Mouse (Mus musculus) lung, adult 2 months (tissue): ENCODE data around the gene Liph. TPM values are rescaled to one million over a fixed set of nuclear protein-coding genes. Genes with fewer than 3 reads are reported as not detected.

Experiments
- DNase-seq: peaks from one replicate; pipeline ENCODE4 v3.0.0; 2022
- H3K4me1 ChIP-seq: fragments of 200-500 bp; 2 replicates; pipeline ENCODE4 v1.6.1; 2011; ENCODE audit warnings: low read length; ENCODE audit not compliant: control insufficient read depth, insufficient read depth
- H3K4me3 ChIP-seq: fragments of 200-500 bp; replicated peaks from 2 replicates; pipeline ENCODE3; 2011; ENCODE audit warnings: low read depth, mild to moderate bottlenecking, control low read depth, low read length; ENCODE audit errors: extremely low read depth
- CTCF ChIP-seq: fragments of 200-500 bp; IDR thresholded peaks from 2 replicates; pipeline ENCODE4 v1.5.1; 2011; ENCODE audit warnings: mild to moderate bottlenecking, low read length, control low read depth; ENCODE audit not compliant: insufficient read depth
- POLR2A ChIP-seq: fragments of 200-500 bp; IDR thresholded peaks from 2 replicates; pipeline ENCODE4 v1.6.1; 2011; ENCODE audit warnings: low read depth, mild to moderate bottlenecking, control low read depth, low read length, borderline replicate concordance; ENCODE audit errors: extremely low read depth
- WGBS: fragments of 180-500 bp; shearing (Covaris S2); methylation state at CpG from one replicate; pipeline ENCODE4 v1.1.7; 2018; 5-methylcytosine and 5-hydroxymethylcytosine counted together
- polyA plus RNA-seq: library from polyadenylated mRNA; depleted of rRNA; stranded (reverse); fragments of >200 nt; gene quantifications from 2 replicates; pipeline ENCODE4 v1.2.3, GENCODE M21; 2012; rRNA removed

Gene Liph
- polyA plus RNA-seq = 16.5 and 23.6 TPM in 2 replicates

- peak; percentile 67 for DNase-seq
- peak within 1 kb of the TSS; percentile 55 for H3K4me3 ChIP-seq
- TF ChIP-seq POLR2A (peak; percentile 53; the same call in 1 of the 2 replicates), CTCF (no peak)
- H3K4me1 ChIP-seq = peaks cover 6% of the 10 kb centered on the region
- WGBS = 7% methylated on average over 16 of the region's 16 CpGs
These were observed at the start of gene Liph for GRCm38 (mm10) chr16:21995304-21995703. TSS of gene Liph (minus strand) at chr16:21995663.

DNA sequence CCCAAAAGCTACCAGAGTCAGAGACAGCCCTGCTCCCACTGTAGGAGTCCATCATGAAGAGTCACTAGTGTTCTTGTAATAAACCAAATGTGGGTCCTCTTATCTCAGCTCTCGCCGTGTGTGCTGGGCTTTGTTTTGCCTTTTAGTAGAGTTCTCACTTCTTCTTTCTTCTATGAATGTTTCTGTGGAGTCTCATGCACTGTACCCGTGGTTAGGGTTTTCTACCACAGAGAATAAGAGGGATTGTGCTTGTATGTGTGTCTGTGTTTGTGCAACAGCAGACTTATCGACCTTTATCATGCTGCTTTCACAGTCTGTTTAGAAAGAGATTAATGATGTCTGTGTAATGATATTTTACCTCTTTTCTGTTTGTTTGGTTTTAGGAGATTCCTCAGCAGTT is 48.4 kb upstream of the Liph start:
- no peaks in the 10 kb centered on the region for H3K4me1 ChIP-seq
- no peak overlapping the region for H3K4me3 ChIP-seq
- TF ChIP-seq CTCF (no peak), POLR2A (no peak)
- DNase-seq = no peak
- WGBS = 70% methylated on average over 4 of the region's 4 CpGs

DNA sequence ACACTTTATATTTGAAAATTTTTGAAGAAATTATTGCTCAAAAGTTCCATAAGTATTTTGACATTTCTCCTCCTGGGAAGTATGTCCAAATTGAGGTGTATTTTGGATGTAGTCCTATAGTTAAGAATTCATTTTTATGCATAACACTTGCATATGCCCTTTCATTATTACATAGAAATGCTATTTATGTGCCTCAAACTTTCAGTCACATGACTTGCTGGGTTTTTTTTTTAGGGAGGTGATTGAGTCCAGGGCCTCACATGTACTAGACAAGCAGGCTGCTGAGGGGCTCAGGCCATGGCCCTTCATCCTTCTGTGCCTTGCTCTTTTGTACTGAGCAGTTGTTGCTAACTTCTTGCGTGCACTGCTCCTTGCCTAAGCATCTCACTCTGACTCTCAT is 44.5 kb upstream of the Liph start:
- Histone ChIP-seq H3K4me1 (no peaks in the 10 kb centered on the region), H3K4me3 (no peak overlapping the region)
- DNase-seq = no peak
- WGBS = 98% methylated on average over 1 of the region's 1 CpGs
- TF ChIP-seq CTCF (no peak), POLR2A (no peak)

DNA sequence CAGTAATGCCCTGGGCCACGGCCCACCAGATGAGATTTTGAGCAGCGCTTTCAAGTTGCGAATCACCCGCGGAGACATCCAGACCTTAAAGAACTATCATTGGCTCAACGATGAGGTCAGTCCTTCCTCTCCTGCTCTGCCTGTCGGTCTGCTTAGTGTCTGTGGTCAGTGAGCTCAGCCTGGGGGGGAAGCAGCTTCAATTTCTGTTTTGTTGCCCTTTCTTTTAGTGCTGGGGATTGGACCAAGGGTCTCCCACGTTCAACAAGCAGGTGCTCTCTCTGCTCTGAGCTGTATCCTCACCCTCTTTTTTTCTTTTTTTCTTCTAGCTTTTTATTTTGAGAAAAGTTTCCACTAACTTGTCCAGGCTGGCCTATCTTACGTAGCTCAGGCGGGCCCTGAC is 43.1 kb upstream of the Liph start:
- DNase-seq = no peak
- Histone ChIP-seq H3K4me1 (no peaks in the 10 kb centered on the region), H3K4me3 (no peak overlapping the region)
- TF ChIP-seq POLR2A = no peak
- no peak for TF ChIP-seq CTCF
- WGBS = 91% methylated on average over 10 of the region's 10 CpGs

DNA sequence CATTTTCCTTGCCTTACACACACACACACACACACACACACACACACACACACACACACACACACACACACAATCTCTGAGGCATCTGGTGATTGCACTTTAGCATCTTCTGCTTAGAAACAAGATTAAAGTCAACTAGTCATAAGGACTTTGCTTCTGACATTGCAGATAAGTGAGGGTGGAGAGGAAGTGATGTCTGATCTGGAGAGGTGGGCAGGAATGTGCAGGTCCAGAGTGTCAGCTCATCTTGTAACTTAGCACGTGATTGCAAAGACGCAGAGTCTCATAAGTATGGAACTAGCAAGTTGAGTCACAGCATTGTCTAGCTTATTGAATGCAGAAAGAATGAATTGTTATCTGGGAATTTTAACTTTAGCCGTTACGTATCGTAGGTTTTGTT is 32.0 kb upstream of the Liph start:
- TF ChIP-seq CTCF (no peak), POLR2A (no peak)
- 92% methylated on average over 5 of the region's 5 CpGs for WGBS
- H3K4me1 ChIP-seq = no peaks in the 10 kb centered on the region
- DNase-seq = no peak
- H3K4me3 ChIP-seq = no peak overlapping the region

DNA sequence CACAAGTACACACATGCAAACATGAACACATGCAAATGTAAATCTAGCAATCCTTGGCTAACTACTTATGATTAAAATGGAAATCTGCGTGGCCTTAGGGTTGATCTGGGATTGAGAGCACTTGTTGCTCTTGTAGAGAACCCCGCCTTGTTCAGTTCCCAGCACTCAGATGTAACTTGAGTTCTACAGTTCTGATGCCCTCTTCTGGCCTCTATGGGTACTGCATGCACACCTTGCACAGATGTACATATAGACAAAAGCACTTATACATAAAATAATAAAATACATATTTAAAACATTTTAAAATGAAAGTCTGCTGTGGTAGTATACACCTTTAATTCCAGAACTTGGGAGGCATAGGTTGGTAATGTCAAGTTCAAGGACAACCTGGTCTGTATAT is 26.7 kb upstream of the Liph start:
- H3K4me1 ChIP-seq = no peaks in the 10 kb centered on the region
- no peak for DNase-seq
- H3K4me3 ChIP-seq = no peak overlapping the region
- no peak for TF ChIP-seq CTCF
- TF ChIP-seq POLR2A = no peak
- 96% methylated on average over 2 of the region's 2 CpGs for WGBS

GRCm38 (mm10) chr16:22015569-22015968 is 20.1 kb upstream of the Liph start:
- no peak for DNase-seq

GRCm38 (mm10) chr16:22009596-22009995 is 14.1 kb upstream of the Liph start:
- peaks cover 5% of the 10 kb centered on the region for H3K4me1 ChIP-seq
- TF ChIP-seq CTCF = no peak
- TF ChIP-seq POLR2A = no peak
- DNase-seq = no peak
- peak overlapping the region; percentile 79 for H3K4me3 ChIP-seq
- under 1% methylated on average over 51 of the region's 51 CpGs for WGBS

More at GRCm38 (mm10) chr16:22015569-22015968, 20.1 kb upstream of the Liph start:
- Histone ChIP-seq H3K4me3 (no peak overlapping the region), H3K4me1 (peaks cover 2% of the 10 kb centered on the region; the same call in 1 of the 2 replicates)
- WGBS = 87% methylated on average over 1 of the region's 1 CpGs
- no peak for TF ChIP-seq CTCF
- no peak for TF ChIP-seq POLR2A

DNA sequence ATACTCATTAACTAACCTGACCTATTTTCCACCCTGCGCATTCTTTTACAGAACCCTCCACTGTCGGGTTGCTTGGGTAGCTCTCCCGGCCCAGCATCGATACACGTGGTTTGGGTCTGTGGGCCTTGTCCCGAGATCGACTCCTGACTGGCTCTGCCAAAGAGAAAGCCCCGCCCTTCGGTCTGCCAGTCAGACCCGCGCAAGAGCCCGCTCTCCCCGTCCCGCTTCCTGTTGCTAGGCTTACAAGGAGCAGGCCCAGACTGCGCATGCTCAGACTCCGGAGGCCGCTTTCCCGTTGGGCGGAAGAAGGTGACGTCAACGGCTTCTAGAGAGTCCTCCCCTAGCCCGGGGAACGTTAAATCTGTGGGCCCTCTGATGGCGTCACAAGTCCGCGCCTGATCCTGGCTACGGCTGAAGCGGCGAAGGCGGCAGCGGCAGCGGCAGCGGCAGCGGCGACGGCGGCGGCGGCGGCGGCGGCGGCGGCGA is 13.7 kb upstream of the Liph start, which contains the start of gene Senp2:
TSS of gene Senp2 (plus strand) at position 386 of the 486 bp plus-strand sequence.
- WGBS = under 1% methylated on average over 45 of the region's 45 CpGs
- H3K4me1 ChIP-seq = peaks cover 5% of the 10 kb centered on the region
- peak within 1 kb of the TSS; percentile 79 for H3K4me3 ChIP-seq
- peak; percentile 99 for DNase-seq
- TF ChIP-seq CTCF = no peak
- TF ChIP-seq POLR2A = peak; percentile 54; the same call in 1 of the 2 replicates

- DNase-seq = no peak
- peaks cover 2% of the 10 kb centered on the region for H3K4me1 ChIP-seq
- 49% methylated on average over 3 of the region's 3 CpGs for WGBS
These were observed 6.1 kb upstream of the Liph start for GRCm38 (mm10) chr16:22001606-22002005.

More at GRCm38 (mm10) chr16:22001606-22002005, 6.1 kb upstream of the Liph start:
- H3K4me3 ChIP-seq = no peak overlapping the region
- TF ChIP-seq POLR2A = no peak
- no peak for TF ChIP-seq CTCF
